Mouse (Mus musculus) liver, embryonic 16.5 days (tissue): ENCODE measurements around the gene Gm37240. TPM values are rescaled to one million over a fixed set of nuclear protein-coding genes. Genes with fewer than 3 reads are reported as not detected.

Experiments used
- ATAC-seq: fragments of 200-750 bp; cut with Nextera tagmentation; 2 replicates; pipeline ENCODE4 v1.8.0; 2017; ENCODE audit warnings: low read depth, mild to moderate bottlenecking, moderate number of reproducible peaks, moderate library complexity
- H3K27ac ChIP-seq: fragments of 300-500 bp; sonication (generic); 2 replicates; pipeline ENCODE4 v1.5.1; 2014; ENCODE audit warnings: mild to moderate bottlenecking, low read length
- H3K27me3 ChIP-seq: fragments of 300-500 bp; sonication (generic); 2 replicates; pipeline ENCODE4 v1.6.1; 2014; ENCODE audit warnings: low read depth, low read length, mixed read lengths; ENCODE audit not compliant: control insufficient read depth, insufficient read depth
- H3K36me3 ChIP-seq: fragments of 300-500 bp; sonication (generic); 2 replicates; pipeline ENCODE4 v1.6.1; 2014; ENCODE audit warnings: mild to moderate bottlenecking; ENCODE audit not compliant: control insufficient read depth, insufficient read depth
- H3K4me1 ChIP-seq: fragments of 300-500 bp; sonication (generic); 2 replicates; pipeline ENCODE4 v1.6.1; 2014; ENCODE audit warnings: low read depth, low read length, mixed read lengths; ENCODE audit not compliant: control insufficient read depth
- H3K4me2 ChIP-seq: fragments of 300-500 bp; sonication (generic); 2 replicates; pipeline ENCODE4 v1.6.1; 2014; ENCODE audit warnings: low read depth, low read length, mixed read lengths
- H3K4me3 ChIP-seq: fragments of 300-500 bp; sonication (generic); 2 replicates; pipeline ENCODE4 v1.5.1; 2014; ENCODE audit warnings: low read depth, mild to moderate bottlenecking, low read length
- H3K9ac ChIP-seq: fragments of 300-500 bp; sonication (generic); 2 replicates; pipeline ENCODE4 v1.6.1; 2014; ENCODE audit warnings: low read depth, low read length
- H3K9me3 ChIP-seq: fragments of 300-500 bp; sonication (generic); replicated peaks from 2 replicates; pipeline ENCODE4 v1.6.1; 2016; ENCODE audit warnings: low read length; ENCODE audit not compliant: control insufficient read depth
- WGBS: fragments of 180-500 bp; shearing (Covaris S2); extraction: QIAGEN DNeasy Blood & Tissue Kit; methylation state at CpG from one replicate; pipeline ENCODE4 v1.1.7; 2014; ENCODE audit not compliant: insufficient replicate concordance; 5-methylcytosine and 5-hydroxymethylcytosine counted together
- polyA plus RNA-seq: library from polyadenylated mRNA; unstranded; fragments of >200 nt; fragmentation: Nextera tagmentation; extraction: Ambion mirVana; gene quantifications from 2 replicates; pipeline ENCODE4 v1.2.1, GENCODE M21; 2015

The Gm37240 gene
- polyA plus RNA-seq, 1 experiment from 2014 or later = 0.65 TPM

DNA sequence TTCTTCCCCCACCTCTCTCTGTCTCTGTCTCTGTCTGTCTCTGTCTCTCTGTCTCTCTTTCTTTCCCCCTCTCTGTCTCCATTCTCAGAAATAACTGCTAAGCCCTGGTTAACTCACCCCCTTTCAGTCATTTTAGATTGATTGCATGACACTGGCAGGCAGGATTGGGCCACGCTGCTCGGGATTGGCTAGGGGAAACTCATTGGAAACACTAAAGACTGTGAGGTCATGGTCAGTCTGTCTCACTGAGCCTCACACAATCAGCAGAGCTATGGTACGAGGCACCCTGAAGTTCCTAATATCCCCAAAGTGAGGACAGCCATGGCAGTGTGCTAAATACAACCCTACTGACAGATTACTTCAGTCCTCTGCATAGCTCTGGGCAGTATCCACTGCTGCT is 650.8 kb downstream of the Gm37240 start:
- Histone ChIP-seq H3K9ac (no peak overlapping the region), H3K4me3 (no peak overlapping the region), H3K4me2 (no peak overlapping the region), H3K27me3 (no peaks in the 10 kb centered on the region), H3K9me3 (no peaks in the 10 kb centered on the region), H3K36me3 (no peaks in the 10 kb centered on the region), H3K4me1 (no peaks in the 10 kb centered on the region), H3K27ac (no peak overlapping the region)
- no peak for ATAC-seq
- 60% methylated on average over 3 of the region's 3 CpGs for WGBS

DNA sequence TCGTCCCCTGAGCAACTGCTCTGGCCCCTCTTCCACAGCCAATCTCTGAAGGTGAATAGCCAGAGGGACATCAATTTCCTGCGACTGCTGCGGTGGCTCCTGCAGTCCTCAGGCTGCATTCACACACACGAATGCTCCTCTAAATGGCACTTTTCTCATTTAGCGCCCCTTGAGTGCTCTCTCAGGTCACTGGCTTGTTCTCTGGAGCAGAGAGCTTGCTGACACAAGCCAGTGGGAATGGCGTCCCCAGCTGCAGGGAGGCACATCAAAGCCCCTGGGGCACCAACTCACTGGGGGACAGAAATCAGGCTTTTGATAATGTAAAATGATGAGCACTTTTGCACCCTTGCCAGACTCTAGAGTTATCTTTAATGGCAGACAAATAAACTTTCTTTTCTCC is 654.5 kb downstream of the Gm37240 start:
- Histone ChIP-seq H3K27ac (no peak overlapping the region), H3K9ac (no peak overlapping the region), H3K4me3 (no peak overlapping the region), H3K4me2 (no peak overlapping the region), H3K27me3 (no peaks in the 10 kb centered on the region), H3K9me3 (no peaks in the 10 kb centered on the region), H3K36me3 (no peaks in the 10 kb centered on the region), H3K4me1 (no peaks in the 10 kb centered on the region)
- no peak for ATAC-seq
- 42% methylated on average over 6 of the region's 6 CpGs for WGBS

GRCm38 (mm10) chr3:85222046-85222445 is 665.3 kb downstream of the Gm37240 start:
- Histone ChIP-seq H3K36me3 (no peaks in the 10 kb centered on the region), H3K4me1 (no peaks in the 10 kb centered on the region), H3K27me3 (no peaks in the 10 kb centered on the region), H3K27ac (no peak overlapping the region), H3K4me2 (no peak overlapping the region), H3K4me3 (no peak overlapping the region), H3K9me3 (no peaks in the 10 kb centered on the region), H3K9ac (no peak overlapping the region)
- ATAC-seq = no peak
- 64% methylated on average over 5 of the region's 5 CpGs for WGBS

DNA sequence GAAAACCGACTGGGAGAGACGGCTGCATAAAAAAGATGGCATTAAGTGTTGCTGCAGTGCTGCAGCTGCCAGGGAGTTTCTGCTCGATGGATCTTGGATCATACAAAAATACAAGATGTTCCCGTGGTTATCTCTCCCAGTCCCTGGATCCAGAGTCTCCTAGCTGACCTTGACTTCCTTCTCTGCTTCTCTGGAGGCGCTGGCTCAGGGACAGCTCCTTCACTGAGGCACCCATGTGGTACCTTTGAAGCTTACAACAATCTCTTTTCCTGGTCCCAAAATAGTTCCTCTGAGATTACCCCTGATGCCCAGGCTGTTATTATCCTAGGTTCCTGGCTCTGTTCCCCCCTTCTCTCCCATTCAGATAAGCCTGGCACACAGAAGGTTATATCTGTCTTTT is 672.4 kb downstream of the Gm37240 start:
- H3K27me3 ChIP-seq = no peaks in the 10 kb centered on the region
- no peaks in the 10 kb centered on the region for H3K4me1 ChIP-seq
- no peak overlapping the region for H3K27ac ChIP-seq
- 55% methylated on average over 5 of the region's 5 CpGs for WGBS
- H3K4me3 ChIP-seq = no peak overlapping the region
- H3K4me2 ChIP-seq = no peak overlapping the region
- no peak for ATAC-seq
- H3K36me3 ChIP-seq = no peaks in the 10 kb centered on the region
- no peak overlapping the region for H3K9ac ChIP-seq
- no peaks in the 10 kb centered on the region for H3K9me3 ChIP-seq

DNA sequence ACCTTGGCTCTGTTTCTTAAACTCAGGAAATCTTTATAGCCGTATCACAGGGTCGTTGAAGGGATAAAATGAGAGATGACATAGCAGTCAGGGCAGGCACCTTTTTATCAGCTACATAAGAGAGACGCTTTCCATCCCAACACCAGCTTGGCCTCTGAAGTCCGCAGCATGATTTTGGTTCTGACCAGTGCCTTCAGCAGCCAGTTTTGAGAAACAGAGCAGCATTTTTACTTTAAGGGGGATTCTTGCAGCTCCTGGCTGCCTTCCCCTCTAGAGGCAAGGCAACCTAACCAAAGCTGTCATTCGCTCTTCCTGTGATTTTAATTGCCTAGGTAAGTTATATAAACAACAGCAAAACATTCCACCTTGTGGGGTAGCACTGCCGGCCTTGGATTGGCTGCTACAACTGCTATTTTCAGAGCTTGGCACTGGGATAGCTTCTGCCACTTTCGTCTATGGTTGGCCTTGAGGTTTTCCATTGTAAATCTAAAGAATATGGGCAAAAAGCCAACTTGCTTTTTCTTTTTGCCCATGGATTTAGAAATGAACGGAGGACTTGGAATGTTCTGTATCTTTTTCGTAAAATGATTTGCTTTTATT is 674.5 kb downstream of the Gm37240 start:
- ATAC-seq = no peak
- no peaks in the 10 kb centered on the region for H3K27me3 ChIP-seq
- no peak overlapping the region for H3K4me2 ChIP-seq
- WGBS = 58% methylated on average over 9 of the region's 9 CpGs
- no peaks in the 10 kb centered on the region for H3K4me1 ChIP-seq
- H3K9me3 ChIP-seq = no peaks in the 10 kb centered on the region
- no peak overlapping the region for H3K4me3 ChIP-seq
- no peaks in the 10 kb centered on the region for H3K36me3 ChIP-seq
- no peak overlapping the region for H3K27ac ChIP-seq
- H3K9ac ChIP-seq = no peak overlapping the region

DNA sequence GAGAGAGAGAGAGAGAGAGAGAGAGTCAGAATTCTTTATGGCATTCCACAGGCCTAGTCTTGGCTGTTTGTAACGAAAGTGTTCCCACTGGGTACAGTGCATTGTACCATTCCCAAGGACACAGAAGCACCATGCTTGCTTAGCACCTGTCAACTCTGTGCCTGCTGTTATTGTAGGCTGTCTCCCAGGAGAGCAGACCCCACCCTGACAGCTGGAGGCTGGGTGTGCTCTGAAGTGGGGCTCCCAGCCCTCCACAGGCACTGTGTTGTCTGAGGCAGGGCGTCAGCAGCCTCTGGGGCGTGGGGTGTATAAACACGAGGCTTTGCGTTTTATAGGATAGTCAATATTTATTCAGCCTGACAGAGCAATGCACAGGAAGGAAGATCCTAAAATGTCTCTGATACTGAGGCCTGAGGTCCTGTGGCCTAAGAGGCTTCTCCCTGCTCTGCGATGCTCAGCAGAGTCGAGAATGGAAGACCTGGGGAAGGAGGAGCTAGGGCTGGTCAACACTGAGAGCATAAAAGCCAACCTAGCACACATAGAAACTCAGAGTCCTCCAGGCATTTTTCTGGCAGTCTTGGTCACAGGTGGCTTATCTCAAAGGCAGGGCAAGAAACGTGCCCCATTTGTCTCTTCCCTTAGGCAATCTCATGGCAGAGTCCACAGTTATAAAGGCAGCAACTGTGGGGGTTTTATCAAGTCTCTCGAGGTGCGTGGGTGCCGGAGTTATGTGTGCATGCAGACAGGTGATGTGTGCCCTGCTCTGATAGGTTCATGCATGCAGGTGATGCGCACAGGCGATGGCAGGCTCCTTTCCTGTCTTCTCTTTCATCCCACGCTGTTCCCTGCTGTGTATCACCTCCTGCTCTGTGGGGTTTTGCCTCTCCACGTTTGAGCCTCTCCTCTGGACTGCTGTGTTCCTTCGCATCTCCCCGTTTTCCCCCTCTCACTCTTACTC is 677.2 kb downstream of the Gm37240 start:
- Histone ChIP-seq H3K4me2 (no peak overlapping the region), H3K27ac (no peak overlapping the region), H3K36me3 (no peaks in the 10 kb centered on the region), H3K9me3 (no peaks in the 10 kb centered on the region), H3K4me1 (no peaks in the 10 kb centered on the region), H3K9ac (no peak overlapping the region), H3K4me3 (no peak overlapping the region), H3K27me3 (no peaks in the 10 kb centered on the region)
- ATAC-seq = no peak
- 55% methylated on average over 17 of the region's 17 CpGs for WGBS

- Histone ChIP-seq H3K27me3 (no peaks in the 10 kb centered on the region), H3K36me3 (no peaks in the 10 kb centered on the region), H3K4me3 (no peak overlapping the region), H3K9me3 (no peaks in the 10 kb centered on the region), H3K4me2 (no peak overlapping the region), H3K4me1 (no peaks in the 10 kb centered on the region), H3K27ac (no peak overlapping the region), H3K9ac (no peak overlapping the region)
- WGBS = 58% methylated on average over 7 of the region's 7 CpGs
- no peak for ATAC-seq
These were observed 680.8 kb downstream of the Gm37240 start for GRCm38 (mm10) chr3:85206475-85206874.

DNA sequence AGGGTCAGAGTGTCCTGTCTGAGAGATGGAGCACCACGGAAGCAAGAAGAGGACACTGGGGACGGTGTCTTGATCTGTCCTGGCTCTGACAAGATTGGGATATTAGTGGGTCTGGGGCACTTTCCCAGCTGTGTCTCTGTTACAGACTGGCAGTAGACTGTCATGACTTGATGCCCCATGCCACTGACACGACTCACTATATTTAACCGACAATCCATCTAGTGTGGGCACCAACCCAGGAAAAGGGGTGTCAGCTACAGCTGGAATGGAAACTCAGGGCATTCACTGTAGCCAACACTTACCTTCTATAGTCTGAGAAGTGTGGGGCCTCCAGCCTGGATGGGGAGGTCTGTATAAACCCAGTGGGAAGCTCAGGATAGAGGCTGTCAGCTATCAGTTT is 681.4 kb downstream of the Gm37240 start:
- Histone ChIP-seq H3K4me2 (no peak overlapping the region), H3K27me3 (no peaks in the 10 kb centered on the region), H3K4me3 (no peak overlapping the region), H3K27ac (no peak overlapping the region), H3K9ac (no peak overlapping the region), H3K9me3 (no peaks in the 10 kb centered on the region), H3K36me3 (no peaks in the 10 kb centered on the region), H3K4me1 (no peaks in the 10 kb centered on the region)
- 64% methylated on average over 4 of the region's 4 CpGs for WGBS
- no peak for ATAC-seq

- no peaks in the 10 kb centered on the region for H3K36me3 ChIP-seq
- 60% methylated on average over 9 of the region's 9 CpGs for WGBS
- no peaks in the 10 kb centered on the region for H3K27me3 ChIP-seq
- H3K9me3 ChIP-seq = no peaks in the 10 kb centered on the region
- ATAC-seq = no peak
- H3K9ac ChIP-seq = no peak overlapping the region
- H3K4me2 ChIP-seq = no peak overlapping the region
- no peak overlapping the region for H3K4me3 ChIP-seq
- no peak overlapping the region for H3K27ac ChIP-seq
- H3K4me1 ChIP-seq = no peaks in the 10 kb centered on the region
These were observed 683.7 kb downstream of the Gm37240 start for GRCm38 (mm10) chr3:85203659-85204058.
